Mouse (Mus musculus): ENCODE data around the gene Pced1a. TPM values are rescaled to one million over a fixed set of nuclear protein-coding genes. Genes with fewer than 3 reads are reported as not detected.

Gene Pced1a
- polyA plus RNA-seq, 1 experiment from 2014 or later, result 7.5 TPM

- H3K27me3 ChIP-seq (ENCODE audit: control insufficient read depth, insufficient read depth, low read length), result no peaks in the 10 kb centered on the region
- no peaks in the 10 kb centered on the region for H3K9me3 ChIP-seq (ENCODE audit: control insufficient read depth, low read length)
- no peak overlapping the region for H3K27ac ChIP-seq (ENCODE audit: low read depth, low read length)
- H3K36me3 ChIP-seq (ENCODE audit: control insufficient read depth, insufficient read depth, low read length), result no peaks in the 10 kb centered on the region; the same call in 1 of the 2 replicates
- ATAC-seq (ENCODE audit: low FRiP score), result no peak
- DNase-seq (ENCODE audit: low spot score, missing footprints), result peak; percentile 86
- WGBS, result 61% methylated on average over 5 of the region's 5 CpGs
- peak overlapping the region; percentile 76 for H3K9ac ChIP-seq (ENCODE audit: low read length)
- peak overlapping the region; percentile 83 for H3K4me2 ChIP-seq
- peaks cover 12% of the 10 kb centered on the region for H3K4me1 ChIP-seq (ENCODE audit: control insufficient read depth, insufficient read depth, low read length)
- H3K4me3 ChIP-seq (ENCODE audit: low read depth, low read length), result peak overlapping the region; percentile 60
Observed at GRCm38 (mm10) chr2:130425112-130425511, 611 bp upstream of the Pced1a start.

- DNase-seq (ENCODE audit: low spot score, missing footprints) (peak; percentile 87), ATAC-seq (ENCODE audit: low FRiP score) (peak; percentile 76)
- H3K4me1 ChIP-seq (ENCODE audit: control insufficient read depth, insufficient read depth, low read length), result peaks cover 12% of the 10 kb centered on the region
- peak overlapping the region; percentile 83 for H3K4me2 ChIP-seq
- peak overlapping the region; percentile 58 for H3K27ac ChIP-seq (ENCODE audit: low read depth, low read length)
- peak overlapping the region; percentile 60 for H3K4me3 ChIP-seq (ENCODE audit: low read depth, low read length)
- H3K9ac ChIP-seq (ENCODE audit: low read length), result peak overlapping the region; percentile 76
- H3K9me3 ChIP-seq (ENCODE audit: control insufficient read depth, low read length), result no peaks in the 10 kb centered on the region
- 16% methylated on average over 49 of the region's 49 CpGs for WGBS
- no peaks in the 10 kb centered on the region; the same call in 1 of the 2 replicates for H3K36me3 ChIP-seq (ENCODE audit: control insufficient read depth, insufficient read depth, low read length)
- no peaks in the 10 kb centered on the region for H3K27me3 ChIP-seq (ENCODE audit: control insufficient read depth, insufficient read depth, low read length)
Observed at GRCm38 (mm10) chr2:130423397-130424125, 940 bp downstream of the Pced1a start.

GRCm38 (mm10) chr2:130421781-130422620 lies 2.5 kb downstream of the Pced1a start:
- no peak overlapping the region for H3K4me3 ChIP-seq (ENCODE audit: low read depth, low read length)
- no peaks in the 10 kb centered on the region; the same call in 1 of the 2 replicates for H3K36me3 ChIP-seq (ENCODE audit: control insufficient read depth, insufficient read depth, low read length)
- H3K4me1 ChIP-seq (ENCODE audit: control insufficient read depth, insufficient read depth, low read length), result peaks cover 12% of the 10 kb centered on the region
- H3K4me2 ChIP-seq, result no peak overlapping the region
- WGBS, result 95% methylated on average over 26 of the region's 26 CpGs
- no peak overlapping the region for H3K27ac ChIP-seq (ENCODE audit: low read depth, low read length)
- no peak for ATAC-seq (ENCODE audit: low FRiP score)
- no peak overlapping the region for H3K9ac ChIP-seq (ENCODE audit: low read length)
- DNase-seq (ENCODE audit: low spot score, missing footprints), result no peak
- H3K9me3 ChIP-seq (ENCODE audit: control insufficient read depth, low read length), result no peaks in the 10 kb centered on the region
- H3K27me3 ChIP-seq (ENCODE audit: control insufficient read depth, insufficient read depth, low read length), result no peaks in the 10 kb centered on the region

GRCm38 (mm10) chr2:130414094-130414856 lies 10.2 kb downstream of the Pced1a start:
- no peak for DNase-seq (ENCODE audit: low spot score, missing footprints)
- H3K27ac ChIP-seq (ENCODE audit: low read depth, low read length), result no peak overlapping the region
- WGBS, result 73% methylated on average over 6 of the region's 6 CpGs
- no peaks in the 10 kb centered on the region for H3K4me1 ChIP-seq (ENCODE audit: control insufficient read depth, insufficient read depth, low read length)
- no peak overlapping the region for H3K9ac ChIP-seq (ENCODE audit: low read length)
- no peak overlapping the region for H3K4me3 ChIP-seq (ENCODE audit: low read depth, low read length)
- no peaks in the 10 kb centered on the region for H3K9me3 ChIP-seq (ENCODE audit: control insufficient read depth, low read length)
- no peak for ATAC-seq (ENCODE audit: low FRiP score)
- H3K4me2 ChIP-seq, result no peak overlapping the region
- H3K36me3 ChIP-seq (ENCODE audit: control insufficient read depth, insufficient read depth, low read length), result no peaks in the 10 kb centered on the region; the same call in 1 of the 2 replicates
- no peaks in the 10 kb centered on the region for H3K27me3 ChIP-seq (ENCODE audit: control insufficient read depth, insufficient read depth, low read length)

GRCm38 (mm10) chr2:130412775-130413174 lies 11.7 kb downstream of the Pced1a start:
- Histone ChIP-seq H3K27ac (ENCODE audit: low read depth, low read length) (no peak overlapping the region), H3K4me1 (ENCODE audit: control insufficient read depth, insufficient read depth, low read length) (no peaks in the 10 kb centered on the region), H3K9me3 (ENCODE audit: control insufficient read depth, low read length) (no peaks in the 10 kb centered on the region), H3K4me2 (no peak overlapping the region), H3K4me3 (ENCODE audit: low read depth, low read length) (no peak overlapping the region), H3K36me3 (ENCODE audit: control insufficient read depth, insufficient read depth, low read length) (no peaks in the 10 kb centered on the region; the same call in 1 of the 2 replicates), H3K27me3 (ENCODE audit: control insufficient read depth, insufficient read depth, low read length) (no peaks in the 10 kb centered on the region), H3K9ac (ENCODE audit: low read length) (no peak overlapping the region)
- DNase-seq (ENCODE audit: low spot score, missing footprints), result no peak
- ATAC-seq (ENCODE audit: low FRiP score), result no peak
- WGBS, result 80% methylated on average over 3 of the region's 3 CpGs

GRCm38 (mm10) chr2:130411558-130412495 lies 12.7 kb downstream of the Pced1a start:
- H3K27me3 ChIP-seq (ENCODE audit: control insufficient read depth, insufficient read depth, low read length), result no peaks in the 10 kb centered on the region
- DNase-seq (ENCODE audit: low spot score, missing footprints), result peak; percentile 98
- H3K27ac ChIP-seq (ENCODE audit: low read depth, low read length), result no peak overlapping the region
- H3K4me3 ChIP-seq (ENCODE audit: low read depth, low read length), result no peak overlapping the region
- H3K9ac ChIP-seq (ENCODE audit: low read length), result no peak overlapping the region
- no peak overlapping the region for H3K4me2 ChIP-seq
- H3K36me3 ChIP-seq (ENCODE audit: control insufficient read depth, insufficient read depth, low read length), result no peaks in the 10 kb centered on the region; the same call in 1 of the 2 replicates
- WGBS, result 39% methylated on average over 16 of the region's 16 CpGs
- no peaks in the 10 kb centered on the region for H3K9me3 ChIP-seq (ENCODE audit: control insufficient read depth, low read length)
- H3K4me1 ChIP-seq (ENCODE audit: control insufficient read depth, insufficient read depth, low read length), result no peaks in the 10 kb centered on the region
- ATAC-seq (ENCODE audit: low FRiP score), result peak; percentile 84

GRCm38 (mm10) chr2:130408194-130408593 lies 16.3 kb downstream of the Pced1a start:
- no peak overlapping the region for H3K27ac ChIP-seq (ENCODE audit: low read depth, low read length)
- WGBS, result 15% methylated on average over 6 of the region's 6 CpGs
- no peak for ATAC-seq (ENCODE audit: low FRiP score)

GRCm38 (mm10) chr2:130406178-130406577 lies 18.3 kb downstream of the Pced1a start, which contains the start of gene Tmem239:
Gene Tmem239, plus strand, starts transcription at chr2:130406478.
- H3K27ac ChIP-seq (ENCODE audit: low read depth, low read length), result no peak within 1 kb of the TSS
- WGBS, result 75% methylated on average over 2 of the region's 2 CpGs
- H3K27me3 ChIP-seq (ENCODE audit: control insufficient read depth, insufficient read depth, low read length), result no peaks in the 10 kb centered on the region
- H3K4me3 ChIP-seq (ENCODE audit: low read depth, low read length), result no peak within 1 kb of the TSS
- H3K9ac ChIP-seq (ENCODE audit: low read length), result no peak within 1 kb of the TSS
- no peaks in the 10 kb centered on the region for H3K36me3 ChIP-seq (ENCODE audit: control insufficient read depth, insufficient read depth, low read length)
- no peak for ATAC-seq (ENCODE audit: low FRiP score)
- H3K4me1 ChIP-seq (ENCODE audit: control insufficient read depth, insufficient read depth, low read length), result no peaks in the 10 kb centered on the region
- DNase-seq (ENCODE audit: low spot score, missing footprints), result no peak
- no peaks in the 10 kb centered on the region for H3K9me3 ChIP-seq (ENCODE audit: control insufficient read depth, low read length)
- no peak within 1 kb of the TSS for H3K4me2 ChIP-seq

More at GRCm38 (mm10) chr2:130408194-130408593, 16.3 kb downstream of the Pced1a start:
- H3K27me3 ChIP-seq (ENCODE audit: control insufficient read depth, insufficient read depth, low read length), result no peaks in the 10 kb centered on the region
- no peaks in the 10 kb centered on the region for H3K4me1 ChIP-seq (ENCODE audit: control insufficient read depth, insufficient read depth, low read length)
- no peaks in the 10 kb centered on the region for H3K9me3 ChIP-seq (ENCODE audit: control insufficient read depth, low read length)
- H3K4me2 ChIP-seq, result no peak overlapping the region
- no peaks in the 10 kb centered on the region for H3K36me3 ChIP-seq (ENCODE audit: control insufficient read depth, insufficient read depth, low read length)
- DNase-seq (ENCODE audit: low spot score, missing footprints), result peak; percentile 88
- H3K9ac ChIP-seq (ENCODE audit: low read length), result no peak overlapping the region
- no peak overlapping the region for H3K4me3 ChIP-seq (ENCODE audit: low read depth, low read length)
